Mouse (Mus musculus): ENCODE results near the gene Hs2st1. TPM values are rescaled to one million over a fixed set of nuclear protein-coding genes. Genes with fewer than 3 reads are reported as not detected.

The Hs2st1 gene
- polyA plus RNA-seq, 1 experiment from 2014 or later = 14.0 TPM

DNA sequence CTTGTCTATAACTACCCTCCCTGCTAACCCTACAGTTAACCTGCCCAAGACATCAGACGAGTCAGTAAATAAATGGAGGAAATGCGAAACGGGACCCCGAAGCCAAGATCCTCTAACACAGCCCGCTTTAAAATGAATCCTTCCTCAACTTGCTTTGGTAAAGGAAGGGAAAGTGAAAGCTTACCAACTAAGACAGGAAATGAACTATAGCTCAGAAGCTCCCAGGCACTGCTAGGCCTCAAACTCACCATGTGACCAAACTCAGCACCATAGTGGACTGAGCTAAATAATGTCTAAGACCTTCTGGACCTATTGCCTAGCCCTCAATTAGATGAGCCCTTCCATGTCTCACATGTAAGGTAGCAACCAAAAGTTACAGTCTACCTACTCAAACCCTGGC, 168.7 kb downstream of the Hs2st1 start:
- Histone ChIP-seq H3K27ac (peak overlapping the region; percentile 59; the same call in 1 of the 2 replicates), H3K4me3 (no peak overlapping the region), H3K4me1 (peaks cover 33% of the 10 kb centered on the region), H3K36me3 (no peaks in the 10 kb centered on the region), H3K9me3 (no peaks in the 10 kb centered on the region), H3K27me3 (ENCODE audit: insufficient read depth, poor library complexity, severe bottlenecking) (0 out of 2 replicates have a peak, but pooled peaks cover 6% of the 10 kb centered on the region)
- 63% methylated on average over 5 of the region's 5 CpGs for WGBS
- no peak for DNase-seq (ENCODE audit: low spot score)

DNA sequence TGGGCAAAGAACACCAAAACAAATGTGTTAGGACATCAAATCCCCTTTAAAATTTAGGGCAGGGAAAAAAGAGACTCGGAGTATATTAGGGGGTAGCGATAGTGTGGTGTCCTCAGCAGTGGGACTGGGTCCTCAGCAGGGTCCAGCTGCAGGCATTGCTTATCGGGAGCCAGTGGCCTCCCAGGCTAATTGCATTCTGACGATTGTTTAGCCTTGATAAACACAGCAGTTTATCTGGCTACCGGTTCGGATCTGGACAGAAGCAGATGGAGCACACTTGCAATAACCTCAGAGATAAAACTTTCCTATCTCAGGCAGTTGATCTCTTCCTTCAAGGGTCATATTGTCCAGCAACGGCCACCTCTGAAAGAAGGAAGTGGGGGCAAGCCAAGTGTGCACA, 169.1 kb downstream of the Hs2st1 start:
- Histone ChIP-seq H3K36me3 (no peaks in the 10 kb centered on the region), H3K27me3 (ENCODE audit: insufficient read depth, poor library complexity, severe bottlenecking) (0 out of 2 replicates have a peak, but pooled peaks cover 8% of the 10 kb centered on the region), H3K4me1 (peaks cover 30% of the 10 kb centered on the region), H3K4me3 (no peak overlapping the region), H3K9me3 (no peaks in the 10 kb centered on the region), H3K27ac (peak overlapping the region; percentile 57; the same call in 1 of the 2 replicates)
- WGBS = 18% methylated on average over 7 of the region's 7 CpGs
- no peak for DNase-seq (ENCODE audit: low spot score)

DNA sequence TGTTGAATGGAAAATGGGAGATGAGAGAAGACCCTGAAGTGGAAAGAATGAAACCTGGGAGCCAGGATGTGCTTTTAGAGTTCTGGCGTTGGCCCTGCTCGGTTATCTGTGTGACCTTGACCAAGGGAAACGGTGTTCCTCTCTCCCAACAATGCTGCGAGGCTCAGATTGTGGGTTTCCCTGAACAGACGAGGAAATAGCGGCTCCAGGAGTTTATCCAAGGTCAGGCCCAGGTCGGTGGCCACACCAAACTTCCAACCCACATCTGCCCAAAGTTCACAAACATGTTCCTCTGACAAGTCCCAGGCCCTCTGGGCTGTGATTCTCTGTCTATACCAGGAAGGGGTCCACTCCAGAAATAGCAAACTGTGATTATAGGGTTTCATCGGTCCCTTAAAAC, 169.6 kb downstream of the Hs2st1 start:
- WGBS = 19% methylated on average over 8 of the region's 8 CpGs
- no peaks in the 10 kb centered on the region for H3K9me3 ChIP-seq
- peak overlapping the region; percentile 48 for H3K27ac ChIP-seq
- H3K36me3 ChIP-seq = no peaks in the 10 kb centered on the region
- no peak overlapping the region for H3K4me3 ChIP-seq
- H3K4me1 ChIP-seq = peaks cover 30% of the 10 kb centered on the region
- H3K27me3 ChIP-seq (ENCODE audit: insufficient read depth, poor library complexity, severe bottlenecking) = 0 out of 2 replicates have a peak, but pooled peaks cover 8% of the 10 kb centered on the region
- DNase-seq (ENCODE audit: low spot score) = peak; percentile 78

DNA sequence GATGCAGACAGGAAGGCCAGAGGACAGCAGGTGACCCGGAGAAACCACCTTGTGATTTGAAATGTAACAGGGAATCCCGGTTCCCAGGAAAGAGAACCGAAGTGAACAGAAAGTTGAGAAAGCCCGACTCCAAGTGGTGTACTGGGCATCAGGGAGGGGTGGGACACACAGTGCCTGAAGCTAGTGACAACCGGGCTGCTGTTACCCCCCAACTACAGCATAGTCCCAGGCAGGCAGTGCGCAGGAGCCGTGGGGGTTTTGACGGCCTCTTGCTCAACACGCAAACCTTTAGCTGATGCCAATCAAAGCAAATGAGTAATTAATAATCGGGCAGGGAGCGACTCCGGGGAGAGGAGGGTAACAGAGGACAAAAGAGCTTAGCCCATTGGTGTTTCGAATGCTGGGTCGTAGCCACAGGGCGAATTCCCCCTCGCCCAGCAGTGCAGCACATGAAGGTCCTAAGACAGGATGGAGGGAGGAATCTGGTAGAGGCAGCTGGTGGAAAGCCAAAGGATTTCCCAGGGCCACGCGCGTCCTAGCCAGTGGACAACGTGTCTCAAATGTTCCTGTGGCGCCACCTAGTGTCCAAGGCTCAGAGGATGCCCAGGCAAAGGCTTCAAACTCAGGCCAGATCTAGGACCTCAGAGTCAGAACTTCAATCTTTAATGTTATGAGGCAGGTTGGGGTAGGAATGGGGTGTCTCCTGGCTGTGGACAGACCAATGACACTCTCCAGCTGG, 170.5 kb downstream of the Hs2st1 start:
- peak overlapping the region; percentile 35; the same call in 1 of the 2 replicates for H3K4me3 ChIP-seq
- H3K4me1 ChIP-seq = peaks cover 30% of the 10 kb centered on the region
- 39% methylated on average over 21 of the region's 21 CpGs for WGBS
- H3K27ac ChIP-seq = peak overlapping the region; percentile 79
- H3K9me3 ChIP-seq = no peaks in the 10 kb centered on the region
- DNase-seq (ENCODE audit: low spot score) = peak; percentile 92
- H3K27me3 ChIP-seq (ENCODE audit: insufficient read depth, poor library complexity, severe bottlenecking) = 0 out of 2 replicates have a peak, but pooled peaks cover 8% of the 10 kb centered on the region
- H3K36me3 ChIP-seq = no peaks in the 10 kb centered on the region

DNA sequence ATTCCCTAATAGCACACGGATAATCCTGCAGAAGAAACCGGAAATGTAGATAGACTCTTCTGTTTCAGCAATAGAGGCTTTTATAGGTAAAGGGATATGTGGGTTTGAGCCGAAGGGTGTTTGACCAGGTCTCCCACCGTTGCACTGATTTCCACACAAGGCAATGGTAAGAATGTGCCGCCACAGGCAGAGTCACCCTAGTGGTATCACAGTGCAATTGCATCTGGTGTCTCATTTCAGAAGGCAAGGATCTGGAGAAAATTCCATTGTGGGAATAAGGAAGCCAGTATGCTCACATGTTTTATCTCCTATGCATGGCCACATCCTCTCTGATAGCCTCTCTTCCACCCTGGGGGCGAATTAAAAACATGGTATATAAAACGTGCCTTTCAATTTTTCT, 171.8 kb downstream of the Hs2st1 start:
- Histone ChIP-seq H3K36me3 (no peaks in the 10 kb centered on the region), H3K27me3 (ENCODE audit: insufficient read depth, poor library complexity, severe bottlenecking) (0 out of 2 replicates have a peak, but pooled peaks cover 8% of the 10 kb centered on the region), H3K4me3 (no peak overlapping the region), H3K4me1 (peaks cover 30% of the 10 kb centered on the region), H3K9me3 (no peaks in the 10 kb centered on the region), H3K27ac (no peak overlapping the region)
- no peak for DNase-seq (ENCODE audit: low spot score)
- 64% methylated on average over 7 of the region's 7 CpGs for WGBS

DNA sequence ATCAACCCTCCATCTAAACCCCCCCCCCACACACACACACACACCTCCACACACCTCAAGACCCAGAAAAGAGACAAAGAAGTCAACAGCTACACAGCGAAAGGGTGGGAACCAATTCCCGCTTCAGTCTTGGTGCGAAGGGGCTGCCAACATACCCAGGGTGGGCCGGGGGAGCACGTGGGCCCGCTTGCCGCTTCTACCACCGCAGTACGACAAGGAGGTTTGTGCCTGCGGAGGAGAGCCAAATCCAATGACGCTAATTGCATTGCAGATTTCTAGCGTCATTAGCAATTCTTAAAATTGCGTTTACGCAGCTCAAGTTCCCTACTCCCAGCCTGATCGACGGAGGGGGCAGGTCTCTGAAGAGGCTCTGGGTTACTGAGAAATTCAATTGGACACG, 173.5 kb downstream of the Hs2st1 start:
- DNase-seq (ENCODE audit: low spot score) = no peak
- Histone ChIP-seq H3K4me1 (peaks cover 23% of the 10 kb centered on the region), H3K27me3 (ENCODE audit: insufficient read depth, poor library complexity, severe bottlenecking) (0 out of 2 replicates have a peak, but pooled peaks cover 8% of the 10 kb centered on the region), H3K36me3 (no peaks in the 10 kb centered on the region), H3K9me3 (no peaks in the 10 kb centered on the region), H3K27ac (no peak overlapping the region), H3K4me3 (no peak overlapping the region)
- 55% methylated on average over 17 of the region's 17 CpGs for WGBS

DNA sequence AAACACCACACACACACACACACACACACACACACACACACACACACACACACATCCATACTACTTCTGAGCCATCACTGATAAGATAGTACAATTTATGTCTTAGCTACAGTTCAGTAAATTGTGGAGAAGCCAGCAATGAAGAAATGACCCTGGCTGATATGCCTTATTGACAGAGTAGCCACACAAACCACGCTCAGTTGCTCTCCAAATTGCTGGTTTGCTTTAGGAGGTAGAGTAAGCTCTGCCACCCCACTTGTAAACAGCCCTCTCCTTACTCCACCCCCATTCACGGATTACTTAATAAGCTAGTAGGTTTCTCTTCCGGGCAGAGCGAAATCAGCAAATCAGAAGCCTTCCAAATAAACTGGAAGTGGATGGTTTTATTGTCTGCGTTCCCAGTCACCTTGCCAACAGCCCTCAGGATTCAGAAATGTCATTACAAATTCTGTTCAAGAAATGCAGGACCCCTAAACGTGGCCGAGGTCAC, 175.5 kb downstream of the Hs2st1 start:
- WGBS = 69% methylated on average over 7 of the region's 7 CpGs
- DNase-seq (ENCODE audit: low spot score) = no peak
- Histone ChIP-seq H3K9me3 (no peaks in the 10 kb centered on the region), H3K36me3 (no peaks in the 10 kb centered on the region), H3K4me1 (peaks cover 3% of the 10 kb centered on the region), H3K27me3 (ENCODE audit: insufficient read depth, poor library complexity, severe bottlenecking) (0 out of 2 replicates have a peak, but pooled peaks cover 8% of the 10 kb centered on the region), H3K4me3 (no peak overlapping the region), H3K27ac (no peak overlapping the region)

DNA sequence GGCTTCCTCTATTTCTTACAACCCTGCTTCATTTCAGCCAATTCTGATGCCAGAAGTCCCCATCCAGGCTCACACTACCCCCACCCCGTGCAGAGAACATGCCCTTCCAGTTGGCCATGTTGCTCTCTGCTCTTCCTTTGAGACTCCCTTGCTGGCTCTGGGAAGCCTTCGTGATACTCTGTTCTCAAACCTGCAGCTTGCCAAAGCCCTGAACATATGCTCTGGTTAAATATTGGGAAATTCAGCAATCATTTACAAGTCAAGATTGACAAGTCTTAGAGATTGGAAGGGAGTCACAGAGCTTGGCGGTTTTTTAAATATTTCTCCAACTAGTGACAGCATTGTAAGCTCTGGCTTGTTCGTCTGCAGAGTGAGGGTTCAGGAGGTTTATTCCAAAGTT, 183.5 kb downstream of the Hs2st1 start:
- Histone ChIP-seq H3K27ac (no peak overlapping the region), H3K36me3 (no peaks in the 10 kb centered on the region), H3K9me3 (no peaks in the 10 kb centered on the region), H3K27me3 (ENCODE audit: insufficient read depth, poor library complexity, severe bottlenecking) (no peaks in the 10 kb centered on the region; the same call in 1 of the 2 replicates), H3K4me3 (no peak overlapping the region), H3K4me1 (peaks cover 6% of the 10 kb centered on the region)
- no peak for DNase-seq (ENCODE audit: low spot score)
- 81% methylated on average over 4 of the region's 4 CpGs for WGBS

DNA sequence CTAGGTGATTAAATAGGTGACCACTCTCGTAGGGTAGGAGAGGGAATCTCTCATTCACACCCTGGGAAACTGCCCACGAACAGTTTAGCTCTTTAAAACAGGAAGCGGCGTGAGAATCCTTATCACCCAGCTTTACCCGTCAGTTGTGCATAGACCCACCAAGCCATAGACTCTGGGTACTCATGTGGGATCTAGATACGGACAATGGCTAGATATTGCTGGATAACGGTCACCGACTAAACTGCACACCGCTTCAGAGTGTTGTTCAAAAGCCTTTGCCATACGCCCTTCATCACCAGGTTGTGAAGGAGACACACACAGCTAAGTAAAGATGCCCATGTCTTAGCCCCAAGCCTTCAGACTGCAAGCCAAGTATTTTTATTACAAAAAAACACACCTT, 185.3 kb downstream of the Hs2st1 start:
- peaks cover 16% of the 10 kb centered on the region for H3K4me1 ChIP-seq
- H3K27ac ChIP-seq = no peak overlapping the region
- DNase-seq (ENCODE audit: low spot score) = no peak
- H3K9me3 ChIP-seq = no peaks in the 10 kb centered on the region
- 70% methylated on average over 10 of the region's 10 CpGs for WGBS
- H3K27me3 ChIP-seq (ENCODE audit: insufficient read depth, poor library complexity, severe bottlenecking) = no peaks in the 10 kb centered on the region; the same call in 1 of the 2 replicates
- no peak overlapping the region for H3K4me3 ChIP-seq
- no peaks in the 10 kb centered on the region for H3K36me3 ChIP-seq

DNA sequence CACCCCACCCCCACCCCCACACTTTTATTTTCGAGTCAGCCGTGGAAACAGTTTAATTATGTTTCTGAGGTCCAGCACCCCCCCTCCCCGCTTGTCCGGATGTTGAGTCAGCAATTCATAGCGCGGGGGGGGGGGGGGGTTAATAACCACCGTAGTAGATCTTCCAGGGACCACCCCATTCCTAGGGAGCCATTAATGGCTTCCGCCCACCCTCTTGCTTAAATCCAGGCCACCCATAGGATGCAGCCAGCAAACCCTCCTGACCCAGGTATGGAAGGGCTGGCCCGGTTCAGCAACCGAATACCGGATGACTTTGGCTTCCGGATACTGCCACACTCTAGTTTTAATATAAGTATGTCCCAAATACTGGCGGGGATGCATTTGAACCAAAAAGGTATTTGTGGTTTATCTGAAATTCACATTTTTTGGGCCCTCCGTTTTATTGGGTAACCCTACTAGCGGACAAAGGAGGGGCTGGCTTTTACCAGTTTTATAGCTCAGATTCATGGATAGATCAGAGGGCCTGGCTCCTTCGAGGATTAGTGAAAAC, 188.5 kb downstream of the Hs2st1 start:
- H3K36me3 ChIP-seq = no peaks in the 10 kb centered on the region
- peak overlapping the region; percentile 75 for H3K27ac ChIP-seq
- WGBS = 30% methylated on average over 16 of the region's 16 CpGs
- H3K4me3 ChIP-seq = peak overlapping the region; percentile 56
- H3K9me3 ChIP-seq = no peaks in the 10 kb centered on the region
- DNase-seq (ENCODE audit: low spot score) = no peak
- H3K4me1 ChIP-seq = peaks cover 17% of the 10 kb centered on the region
- no peaks in the 10 kb centered on the region; the same call in 1 of the 2 replicates for H3K27me3 ChIP-seq (ENCODE audit: insufficient read depth, poor library complexity, severe bottlenecking)

DNA sequence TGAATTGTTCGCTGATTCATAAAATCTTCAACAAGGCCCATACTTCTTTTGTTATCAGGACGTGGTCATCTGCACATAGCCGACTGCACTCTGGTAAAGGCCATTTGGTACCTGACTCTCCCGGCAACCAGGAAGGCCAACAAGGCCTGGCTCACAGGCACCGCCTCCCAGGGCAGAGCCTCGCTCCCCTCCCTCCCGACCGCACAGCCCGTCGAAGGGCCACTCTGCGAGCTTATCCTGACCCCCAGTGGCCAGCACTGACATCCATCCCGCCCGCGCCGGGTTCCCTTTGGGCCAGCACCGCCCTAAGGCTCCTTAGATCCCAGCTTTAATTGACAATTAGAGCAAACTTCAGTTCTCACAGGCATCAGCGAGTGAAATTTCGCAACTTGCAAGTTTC, 189.1 kb downstream of the Hs2st1 start:
- WGBS = 3% methylated on average over 18 of the region's 18 CpGs
- Histone ChIP-seq H3K36me3 (no peaks in the 10 kb centered on the region), H3K9me3 (no peaks in the 10 kb centered on the region), H3K27me3 (ENCODE audit: insufficient read depth, poor library complexity, severe bottlenecking) (no peaks in the 10 kb centered on the region; the same call in 1 of the 2 replicates), H3K4me1 (peaks cover 19% of the 10 kb centered on the region), H3K4me3 (peak overlapping the region; percentile 56), H3K27ac (peak overlapping the region; percentile 75)
- peak; percentile 91 for DNase-seq (ENCODE audit: low spot score)

DNA sequence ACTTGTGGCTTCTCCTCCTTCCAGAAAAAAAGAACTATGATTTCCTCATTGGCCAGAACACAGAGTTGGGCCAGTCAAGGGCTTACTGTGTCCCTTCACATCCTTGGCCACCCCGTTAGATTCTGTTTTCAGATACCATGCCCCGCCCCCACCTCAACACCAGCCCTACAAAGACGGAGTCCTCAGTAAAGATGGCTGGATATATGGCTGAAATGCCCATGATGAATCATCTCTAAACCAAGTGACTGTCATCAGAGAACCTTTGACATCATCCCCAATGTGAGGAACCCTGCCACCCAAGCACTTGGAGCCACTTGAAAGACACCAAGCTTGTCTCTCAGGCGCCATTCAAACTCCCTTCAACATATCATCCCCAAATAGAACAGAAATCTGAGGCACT, 190.2 kb downstream of the Hs2st1 start:
- H3K27me3 ChIP-seq (ENCODE audit: insufficient read depth, poor library complexity, severe bottlenecking) = no peaks in the 10 kb centered on the region; the same call in 1 of the 2 replicates
- no peak for DNase-seq (ENCODE audit: low spot score)
- H3K9me3 ChIP-seq = no peaks in the 10 kb centered on the region
- WGBS = 77% methylated on average over 4 of the region's 4 CpGs
- no peak overlapping the region for H3K4me3 ChIP-seq
- no peaks in the 10 kb centered on the region for H3K36me3 ChIP-seq
- peaks cover 19% of the 10 kb centered on the region for H3K4me1 ChIP-seq
- H3K27ac ChIP-seq = no peak overlapping the region

Data from heart, embryonic 10.5 days (tissue).